Mouse (Mus musculus): ENCODE data around the gene Cmklr1. TPM values are rescaled to one million over a fixed set of nuclear protein-coding genes. Genes with fewer than 3 reads are reported as not detected.
A peak's percentile ranks its signal among the peaks of the same experiment; 100 is the strongest.

Gene Cmklr1
- polyA plus RNA-seq, 1 experiment from 2014 or later, result 21.4 TPM

DNA sequence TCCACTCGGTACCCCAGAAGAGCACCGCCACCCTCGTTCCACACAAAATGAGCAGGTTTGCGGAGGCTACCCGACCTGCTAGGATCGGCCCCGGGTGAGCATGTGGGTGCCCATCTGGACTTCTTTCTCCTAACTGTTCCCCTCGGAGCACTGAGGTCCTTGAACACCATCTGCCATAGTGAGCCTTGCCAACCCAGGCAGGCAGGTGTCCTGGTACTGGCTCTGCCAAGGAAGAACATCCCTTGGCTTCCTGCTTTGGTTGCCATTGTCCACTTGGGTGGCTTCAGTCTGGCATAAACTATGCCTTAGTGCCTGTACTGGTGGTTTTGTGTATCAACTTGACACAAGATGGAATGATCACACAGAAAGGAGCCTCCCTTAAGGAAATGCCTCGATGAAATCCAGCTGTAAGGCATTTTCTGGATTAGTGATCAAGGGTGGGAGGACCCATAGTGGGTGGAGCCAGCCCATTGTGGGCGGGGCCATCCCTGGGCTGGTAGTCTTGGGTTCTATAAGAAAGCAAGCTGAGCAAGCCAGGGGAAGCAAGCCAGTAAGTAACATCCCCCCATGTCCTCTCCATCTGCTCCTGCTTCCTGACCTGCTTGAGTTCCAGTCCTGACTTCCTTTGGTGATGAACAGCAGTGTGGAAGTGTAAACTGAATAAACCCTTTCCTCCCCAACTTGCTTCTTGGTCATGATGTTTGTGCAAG, 28.7 kb upstream of the Cmklr1 start:
- WGBS, result 77% methylated on average over 10 of the region's 10 CpGs
- no peak overlapping the region for H3K4me2 ChIP-seq

DNA sequence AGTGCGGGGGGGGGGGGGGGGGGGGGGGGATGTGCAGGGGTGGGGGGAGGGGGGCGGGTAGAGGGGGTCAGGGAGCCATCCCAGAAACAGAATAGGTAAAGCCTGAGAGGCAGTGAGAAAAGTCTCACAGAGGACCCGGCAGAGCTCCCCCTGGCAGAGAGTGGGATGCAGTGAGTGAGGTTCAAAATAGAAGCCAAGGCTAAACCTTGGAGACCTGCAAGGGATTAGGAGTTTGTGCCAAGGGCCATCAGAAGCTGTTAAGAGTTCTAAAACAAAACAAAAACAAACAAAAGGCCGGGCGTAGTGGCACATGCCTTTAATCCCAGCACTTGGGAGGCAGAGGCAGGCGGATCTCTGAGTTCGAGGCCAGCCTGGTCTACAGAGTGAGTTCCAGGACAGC, 27.3 kb upstream of the Cmklr1 start:
- Histone ChIP-seq H3K4me1 (no peaks in the 10 kb centered on the region), H3K27ac (no peak overlapping the region), H3K4me2 (no peak overlapping the region), H3K9me3 (no peaks in the 10 kb centered on the region), H3K27me3 (no peaks in the 10 kb centered on the region), H3K9ac (no peak overlapping the region), H3K4me3 (no peak overlapping the region), H3K36me3 (no peaks in the 10 kb centered on the region)
- WGBS, result 84% methylated on average over 5 of the region's 7 CpGs
- ATAC-seq (ENCODE audit: borderline replicate concordance, extremely low read depth, low FRiP score, low TSS enrichment), result no peak

More for the DNA sequence above, 28.7 kb upstream of the Cmklr1 start:
- no peaks in the 10 kb centered on the region for H3K4me1 ChIP-seq
- no peak overlapping the region for H3K27ac ChIP-seq
- no peaks in the 10 kb centered on the region for H3K36me3 ChIP-seq
- H3K9ac ChIP-seq, result no peak overlapping the region
- H3K9me3 ChIP-seq, result no peaks in the 10 kb centered on the region
- H3K27me3 ChIP-seq, result no peaks in the 10 kb centered on the region
- no peak overlapping the region for H3K4me3 ChIP-seq
- ATAC-seq (ENCODE audit: borderline replicate concordance, extremely low read depth, low FRiP score, low TSS enrichment), result no peak

DNA sequence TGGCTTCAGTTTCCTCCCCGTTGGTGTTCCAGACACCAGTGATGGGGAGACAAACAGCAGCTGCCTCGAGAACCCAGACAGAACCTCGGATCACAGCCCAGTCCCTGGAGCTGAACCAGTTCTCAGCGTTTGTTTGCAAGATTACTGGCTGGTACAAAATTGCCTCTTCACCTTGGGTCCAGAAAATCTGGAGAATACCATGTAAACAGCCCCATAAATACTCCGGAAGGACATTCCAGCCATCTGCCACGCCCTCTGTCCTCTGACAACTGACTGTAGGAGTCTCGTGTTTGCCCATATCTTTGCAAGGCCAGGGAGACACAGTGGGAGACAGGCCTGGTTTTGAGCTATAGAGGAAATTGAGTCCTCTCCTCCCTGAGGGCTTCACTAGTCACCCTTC, 24.6 kb upstream of the Cmklr1 start:
- H3K36me3 ChIP-seq, result no peaks in the 10 kb centered on the region
- no peak overlapping the region for H3K27ac ChIP-seq
- H3K9ac ChIP-seq, result no peak overlapping the region
- no peaks in the 10 kb centered on the region for H3K4me1 ChIP-seq
- WGBS, result 56% methylated on average over 7 of the region's 7 CpGs
- H3K9me3 ChIP-seq, result no peaks in the 10 kb centered on the region
- no peaks in the 10 kb centered on the region for H3K27me3 ChIP-seq
- H3K4me2 ChIP-seq, result no peak overlapping the region
- no peak overlapping the region for H3K4me3 ChIP-seq
- ATAC-seq (ENCODE audit: borderline replicate concordance, extremely low read depth, low FRiP score, low TSS enrichment), result no peak

DNA sequence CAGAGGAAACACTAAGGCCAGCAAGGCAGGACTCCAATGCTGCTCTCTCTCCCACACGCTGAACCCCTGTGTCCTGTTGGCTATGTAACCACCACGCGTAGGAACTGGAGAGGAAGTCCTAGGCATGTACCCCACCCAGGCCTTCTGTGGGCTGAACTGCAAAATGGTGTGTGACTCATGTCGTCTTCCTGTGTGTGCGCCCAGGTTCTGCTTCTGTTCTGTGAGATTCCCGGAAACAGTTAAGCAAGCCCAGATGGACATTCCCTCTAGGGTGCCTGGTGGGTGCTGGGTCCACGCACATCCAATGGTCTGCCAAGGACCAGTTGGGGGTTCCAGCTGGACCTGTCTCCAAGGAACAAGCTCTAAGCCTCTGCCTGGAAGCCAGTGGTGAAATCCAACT, 22.2 kb upstream of the Cmklr1 start:
- ATAC-seq (ENCODE audit: borderline replicate concordance, extremely low read depth, low FRiP score, low TSS enrichment), result no peak
- Histone ChIP-seq H3K36me3 (no peaks in the 10 kb centered on the region), H3K4me2 (no peak overlapping the region), H3K9ac (no peak overlapping the region), H3K27me3 (no peaks in the 10 kb centered on the region), H3K4me3 (no peak overlapping the region), H3K4me1 (no peaks in the 10 kb centered on the region), H3K27ac (no peak overlapping the region), H3K9me3 (no peaks in the 10 kb centered on the region)
- 69% methylated on average over 7 of the region's 7 CpGs for WGBS

- 79% methylated on average over 6 of the region's 6 CpGs for WGBS
Observed at GRCm38 (mm10) chr5:113670597-113670996, 20.4 kb upstream of the Cmklr1 start.

GRCm38 (mm10) chr5:113670110-113670509, 19.9 kb upstream of the Cmklr1 start:
- no peak overlapping the region for H3K4me2 ChIP-seq
- H3K4me1 ChIP-seq, result no peaks in the 10 kb centered on the region
- no peaks in the 10 kb centered on the region for H3K9me3 ChIP-seq
- no peaks in the 10 kb centered on the region for H3K36me3 ChIP-seq
- 45% methylated on average over 3 of the region's 3 CpGs for WGBS
- no peak overlapping the region for H3K9ac ChIP-seq
- H3K4me3 ChIP-seq, result no peak overlapping the region
- no peak for ATAC-seq (ENCODE audit: borderline replicate concordance, extremely low read depth, low FRiP score, low TSS enrichment)
- no peak overlapping the region for H3K27ac ChIP-seq
- H3K27me3 ChIP-seq, result no peaks in the 10 kb centered on the region

More at GRCm38 (mm10) chr5:113670597-113670996, 20.4 kb upstream of the Cmklr1 start:
- no peaks in the 10 kb centered on the region for H3K9me3 ChIP-seq
- no peak overlapping the region for H3K27ac ChIP-seq
- H3K9ac ChIP-seq, result no peak overlapping the region
- H3K4me3 ChIP-seq, result no peak overlapping the region
- H3K36me3 ChIP-seq, result no peaks in the 10 kb centered on the region
- H3K4me1 ChIP-seq, result no peaks in the 10 kb centered on the region
- no peak for ATAC-seq (ENCODE audit: borderline replicate concordance, extremely low read depth, low FRiP score, low TSS enrichment)
- no peaks in the 10 kb centered on the region for H3K27me3 ChIP-seq
- no peak overlapping the region for H3K4me2 ChIP-seq

GRCm38 (mm10) chr5:113664629-113665195, 14.5 kb upstream of the Cmklr1 start:
- H3K36me3 ChIP-seq, result no peaks in the 10 kb centered on the region
- H3K9ac ChIP-seq, result no peak overlapping the region
- ATAC-seq (ENCODE audit: borderline replicate concordance, extremely low read depth, low FRiP score, low TSS enrichment), result no peak
- H3K27me3 ChIP-seq, result no peaks in the 10 kb centered on the region
- H3K4me3 ChIP-seq, result no peak overlapping the region
- H3K4me1 ChIP-seq, result peaks cover 10% of the 10 kb centered on the region; the same call in 1 of the 2 replicates
- 66% methylated on average over 12 of the region's 12 CpGs for WGBS
- H3K4me2 ChIP-seq, result no peak overlapping the region
- no peak overlapping the region for H3K27ac ChIP-seq
- H3K9me3 ChIP-seq, result no peaks in the 10 kb centered on the region

GRCm38 (mm10) chr5:113664127-113664526, 13.9 kb upstream of the Cmklr1 start:
- no peak overlapping the region for H3K4me2 ChIP-seq
- no peaks in the 10 kb centered on the region for H3K9me3 ChIP-seq
- no peak overlapping the region for H3K9ac ChIP-seq
- peaks cover 10% of the 10 kb centered on the region; the same call in 1 of the 2 replicates for H3K4me1 ChIP-seq
- no peaks in the 10 kb centered on the region for H3K27me3 ChIP-seq
- no peaks in the 10 kb centered on the region for H3K36me3 ChIP-seq
- no peak overlapping the region for H3K4me3 ChIP-seq
- no peak overlapping the region for H3K27ac ChIP-seq
- WGBS, result 95% methylated on average over 6 of the region's 6 CpGs
- ATAC-seq (ENCODE audit: borderline replicate concordance, extremely low read depth, low FRiP score, low TSS enrichment), result no peak

- Histone ChIP-seq H3K4me1 (peaks cover 10% of the 10 kb centered on the region; the same call in 1 of the 2 replicates), H3K27ac (no peak overlapping the region), H3K9me3 (no peaks in the 10 kb centered on the region), H3K27me3 (no peaks in the 10 kb centered on the region), H3K4me3 (no peak overlapping the region), H3K36me3 (no peaks in the 10 kb centered on the region), H3K9ac (no peak overlapping the region), H3K4me2 (no peak overlapping the region)
- 40% methylated on average over 10 of the region's 10 CpGs for WGBS
- ATAC-seq (ENCODE audit: borderline replicate concordance, extremely low read depth, low FRiP score, low TSS enrichment), result peak; percentile 82; the same call in 1 of the 2 replicates
Observed at GRCm38 (mm10) chr5:113660872-113661271, 10.6 kb upstream of the Cmklr1 start.

GRCm38 (mm10) chr5:113654821-113655220, 4.6 kb upstream of the Cmklr1 start:
- WGBS, result 76% methylated on average over 12 of the region's 12 CpGs
- no peak for ATAC-seq (ENCODE audit: borderline replicate concordance, extremely low read depth, low FRiP score, low TSS enrichment)
- Histone ChIP-seq H3K9ac (no peak overlapping the region), H3K4me1 (peaks cover 17% of the 10 kb centered on the region), H3K36me3 (no peaks in the 10 kb centered on the region), H3K4me2 (no peak overlapping the region), H3K9me3 (no peaks in the 10 kb centered on the region), H3K4me3 (no peak overlapping the region), H3K27ac (no peak overlapping the region), H3K27me3 (peaks cover 8% of the 10 kb centered on the region)

- Histone ChIP-seq H3K9ac (no peak overlapping the region), H3K4me3 (no peak overlapping the region), H3K4me2 (no peak overlapping the region), H3K4me1 (peaks cover 17% of the 10 kb centered on the region), H3K27me3 (peaks cover 10% of the 10 kb centered on the region), H3K36me3 (no peaks in the 10 kb centered on the region), H3K9me3 (no peaks in the 10 kb centered on the region), H3K27ac (no peak overlapping the region)
- WGBS, result 76% methylated on average over 11 of the region's 11 CpGs
- no peak for ATAC-seq (ENCODE audit: borderline replicate concordance, extremely low read depth, low FRiP score, low TSS enrichment)
Observed at GRCm38 (mm10) chr5:113654206-113654605, 4.0 kb upstream of the Cmklr1 start.

- Histone ChIP-seq H3K9ac (no peak overlapping the region), H3K4me2 (no peak overlapping the region), H3K27me3 (peaks cover 10% of the 10 kb centered on the region), H3K4me3 (no peak overlapping the region), H3K36me3 (no peaks in the 10 kb centered on the region), H3K9me3 (no peaks in the 10 kb centered on the region), H3K4me1 (peaks cover 28% of the 10 kb centered on the region), H3K27ac (no peak overlapping the region)
- WGBS, result 25% methylated on average over 5 of the region's 5 CpGs
- no peak for ATAC-seq (ENCODE audit: borderline replicate concordance, extremely low read depth, low FRiP score, low TSS enrichment)
Observed at GRCm38 (mm10) chr5:113652215-113652614, 2.0 kb upstream of the Cmklr1 start.
